Mouse (Mus musculus) forebrain, embryonic 16.5 days (tissue): ENCODE data around the gene Ppp1ca. TPM values are rescaled to one million over a fixed set of nuclear protein-coding genes. Genes with fewer than 3 reads are reported as not detected.

Source experiments
- ATAC-seq: fragments of 200-750 bp; cut with Nextera tagmentation; 2 replicates; pipeline ENCODE4 v1.8.0; 2017; ENCODE audit warnings: mild to moderate bottlenecking, moderate library complexity
- H3K27ac ChIP-seq: fragments of 300-500 bp; sonication (generic); 2 replicates; pipeline ENCODE4 v1.5.1; 2014; ENCODE audit warnings: low read length, control low read depth
- H3K27me3 ChIP-seq: fragments of 300-500 bp; sonication (generic); replicated peaks from 2 replicates; pipeline ENCODE4 v1.6.1; 2014; ENCODE audit warnings: low read length; ENCODE audit not compliant: control insufficient read depth, insufficient read depth
- H3K36me3 ChIP-seq: fragments of 300-500 bp; sonication (generic); 2 replicates; pipeline ENCODE4 v1.6.1; 2014; ENCODE audit not compliant: control insufficient read depth, insufficient read depth
- H3K4me1 ChIP-seq: fragments of 300-500 bp; sonication (generic); replicated peaks from 2 replicates; pipeline ENCODE4 v1.6.1; 2014; ENCODE audit warnings: low read length; ENCODE audit not compliant: control insufficient read depth, insufficient read depth
- H3K4me2 ChIP-seq: fragments of 300-500 bp; sonication (generic); 2 replicates; pipeline ENCODE4 v1.6.1; 2014; ENCODE audit warnings: mild to moderate bottlenecking, low read length, control low read depth
- H3K4me3 ChIP-seq: fragments of 300-500 bp; sonication (generic); replicated peaks from 2 replicates; pipeline ENCODE4 v1.5.1; 2014; ENCODE audit warnings: mild to moderate bottlenecking, low read length, control low read depth
- H3K9ac ChIP-seq: fragments of 300-500 bp; sonication (generic); replicated peaks from 2 replicates; pipeline ENCODE4 v1.6.1; 2014; ENCODE audit warnings: low read depth, low read length, control low read depth
- H3K9me3 ChIP-seq: fragments of 300-500 bp; sonication (generic); 2 replicates; pipeline ENCODE4 v1.6.1; 2016; ENCODE audit warnings: low read length; ENCODE audit not compliant: control insufficient read depth
- WGBS: fragments of 180-500 bp; shearing (Covaris S2); extraction: QIAGEN DNeasy Blood & Tissue Kit; methylation state at CpG from one replicate; pipeline ENCODE4 v1.1.7; 2014; 5-methylcytosine and 5-hydroxymethylcytosine counted together
- polyA plus RNA-seq: library from polyadenylated mRNA; unstranded; fragments of >200 nt; fragmentation: Nextera tagmentation; extraction: Ambion mirVana; gene quantifications from 2 replicates; pipeline ENCODE4 v1.2.1, GENCODE M21; 2015

Ppp1ca gene
- polyA plus RNA-seq, 1 experiment from 2014 or later = 551 TPM

GRCm38 (mm10) chr19:4202149-4202548, 10.3 kb downstream of the Ppp1ca start:
- H3K4me1 ChIP-seq = peaks cover 23% of the 10 kb centered on the region
- H3K4me3 ChIP-seq = peak overlapping the region; percentile 74
- no peaks in the 10 kb centered on the region for H3K9me3 ChIP-seq
- no peak overlapping the region for H3K27ac ChIP-seq
- H3K27me3 ChIP-seq = peaks cover 2% of the 10 kb centered on the region; the same call in 1 of the 2 replicates
- 0 out of 2 replicates have a peak, but pooled peaks have one; percentile 8 for ATAC-seq
- WGBS = 26% methylated on average over 7 of the region's 7 CpGs
- peak overlapping the region; percentile 82 for H3K4me2 ChIP-seq
- H3K9ac ChIP-seq = peak overlapping the region; percentile 67
- no peaks in the 10 kb centered on the region for H3K36me3 ChIP-seq

DNA sequence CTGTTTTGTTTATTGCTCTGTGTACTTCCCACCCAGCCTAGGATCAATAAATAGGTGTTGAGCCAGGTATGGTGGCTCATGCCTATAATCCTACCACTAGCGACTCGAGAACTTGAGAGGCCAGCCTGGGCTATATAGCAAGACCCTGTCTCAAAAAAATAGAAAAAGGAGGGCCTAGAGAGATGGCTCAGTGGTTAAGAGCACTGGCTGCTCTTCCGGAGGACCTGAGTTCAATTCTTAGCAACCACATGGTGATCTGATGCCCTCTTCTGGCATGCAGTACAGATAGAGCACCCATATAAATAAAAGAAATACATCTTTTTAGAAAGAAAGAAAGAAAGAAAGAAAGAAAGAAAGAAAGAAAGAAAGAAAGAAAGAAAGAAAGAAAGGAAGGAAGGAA, 11.3 kb downstream of the Ppp1ca start:
- 64% methylated on average over 3 of the region's 3 CpGs for WGBS
- ATAC-seq = no peak
- peaks cover 2% of the 10 kb centered on the region; the same call in 1 of the 2 replicates for H3K27me3 ChIP-seq
- no peaks in the 10 kb centered on the region for H3K36me3 ChIP-seq
- H3K27ac ChIP-seq = no peak overlapping the region
- no peak overlapping the region for H3K9ac ChIP-seq
- no peaks in the 10 kb centered on the region for H3K9me3 ChIP-seq
- peaks cover 23% of the 10 kb centered on the region for H3K4me1 ChIP-seq
- no peak overlapping the region for H3K4me3 ChIP-seq
- no peak overlapping the region for H3K4me2 ChIP-seq

DNA sequence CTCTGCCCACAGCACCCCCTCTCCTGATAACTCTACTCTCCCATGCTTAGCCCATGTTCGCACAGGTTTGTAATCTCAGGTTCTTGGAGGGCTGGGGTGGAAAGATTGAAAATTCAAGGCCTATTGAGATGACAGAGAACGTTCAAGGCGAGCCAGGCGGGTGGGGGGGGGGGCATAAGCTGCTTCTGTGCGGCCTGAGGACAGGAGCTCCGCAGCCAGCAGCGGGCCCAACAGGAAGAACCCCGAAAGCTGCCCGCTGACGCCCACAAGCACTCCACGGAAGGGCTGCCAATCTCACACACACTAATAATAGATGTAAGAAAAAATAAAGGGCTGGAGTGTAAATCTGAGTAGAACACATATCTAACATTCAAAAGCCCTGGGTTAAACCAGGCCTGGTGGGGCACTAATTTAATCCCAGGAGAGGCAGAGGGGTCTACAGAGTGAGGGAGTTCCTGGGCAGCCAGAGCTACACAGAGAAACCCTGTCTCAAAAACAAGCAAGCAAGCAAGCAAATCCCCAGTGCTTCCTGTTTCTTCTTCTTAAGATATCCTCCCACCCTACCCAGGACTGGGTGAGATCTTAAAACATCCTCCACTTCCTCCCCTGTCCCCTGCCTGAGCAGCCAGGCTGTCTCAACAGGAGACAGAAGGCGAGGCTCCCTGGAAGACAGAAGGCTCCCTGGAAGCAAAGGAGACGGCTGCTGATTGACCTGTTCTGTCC, 11.9 kb downstream of the Ppp1ca start:
- ATAC-seq = no peak
- Histone ChIP-seq H3K36me3 (no peaks in the 10 kb centered on the region), H3K4me1 (peaks cover 23% of the 10 kb centered on the region), H3K27ac (no peak overlapping the region), H3K9ac (no peak overlapping the region), H3K9me3 (no peaks in the 10 kb centered on the region), H3K27me3 (peaks cover 2% of the 10 kb centered on the region; the same call in 1 of the 2 replicates), H3K4me2 (no peak overlapping the region), H3K4me3 (no peak overlapping the region)
- WGBS = 62% methylated on average over 13 of the region's 13 CpGs

GRCm38 (mm10) chr19:4204889-4205288, 13.0 kb downstream of the Ppp1ca start:
- peaks cover 23% of the 10 kb centered on the region for H3K4me1 ChIP-seq
- 59% methylated on average over 4 of the region's 4 CpGs for WGBS
- H3K9me3 ChIP-seq = no peaks in the 10 kb centered on the region
- H3K4me2 ChIP-seq = no peak overlapping the region
- H3K4me3 ChIP-seq = no peak overlapping the region
- no peak overlapping the region for H3K9ac ChIP-seq
- peaks cover 2% of the 10 kb centered on the region; the same call in 1 of the 2 replicates for H3K27me3 ChIP-seq
- no peaks in the 10 kb centered on the region for H3K36me3 ChIP-seq
- H3K27ac ChIP-seq = no peak overlapping the region
- ATAC-seq = no peak

GRCm38 (mm10) chr19:4206971-4207370, 15.1 kb downstream of the Ppp1ca start:
- no peak for ATAC-seq
- peaks cover 6% of the 10 kb centered on the region for H3K4me1 ChIP-seq

GRCm38 (mm10) chr19:4208563-4208962, 16.7 kb downstream of the Ppp1ca start:
- no peak overlapping the region for H3K9ac ChIP-seq
- no peak overlapping the region for H3K4me2 ChIP-seq
- no peaks in the 10 kb centered on the region for H3K36me3 ChIP-seq
- ATAC-seq = no peak
- H3K27ac ChIP-seq = no peak overlapping the region
- peaks cover 10% of the 10 kb centered on the region for H3K27me3 ChIP-seq
- 77% methylated on average over 5 of the region's 5 CpGs for WGBS
- no peak overlapping the region for H3K4me3 ChIP-seq
- H3K4me1 ChIP-seq = no peaks in the 10 kb centered on the region
- no peaks in the 10 kb centered on the region for H3K9me3 ChIP-seq

More at GRCm38 (mm10) chr19:4206971-4207370, 15.1 kb downstream of the Ppp1ca start:
- Histone ChIP-seq H3K27ac (no peak overlapping the region), H3K4me3 (no peak overlapping the region), H3K9ac (no peak overlapping the region), H3K4me2 (no peak overlapping the region), H3K9me3 (no peaks in the 10 kb centered on the region), H3K36me3 (no peaks in the 10 kb centered on the region), H3K27me3 (peaks cover 2% of the 10 kb centered on the region; the same call in 1 of the 2 replicates)
- WGBS = 0% methylated on average over 2 of the region's 2 CpGs

DNA sequence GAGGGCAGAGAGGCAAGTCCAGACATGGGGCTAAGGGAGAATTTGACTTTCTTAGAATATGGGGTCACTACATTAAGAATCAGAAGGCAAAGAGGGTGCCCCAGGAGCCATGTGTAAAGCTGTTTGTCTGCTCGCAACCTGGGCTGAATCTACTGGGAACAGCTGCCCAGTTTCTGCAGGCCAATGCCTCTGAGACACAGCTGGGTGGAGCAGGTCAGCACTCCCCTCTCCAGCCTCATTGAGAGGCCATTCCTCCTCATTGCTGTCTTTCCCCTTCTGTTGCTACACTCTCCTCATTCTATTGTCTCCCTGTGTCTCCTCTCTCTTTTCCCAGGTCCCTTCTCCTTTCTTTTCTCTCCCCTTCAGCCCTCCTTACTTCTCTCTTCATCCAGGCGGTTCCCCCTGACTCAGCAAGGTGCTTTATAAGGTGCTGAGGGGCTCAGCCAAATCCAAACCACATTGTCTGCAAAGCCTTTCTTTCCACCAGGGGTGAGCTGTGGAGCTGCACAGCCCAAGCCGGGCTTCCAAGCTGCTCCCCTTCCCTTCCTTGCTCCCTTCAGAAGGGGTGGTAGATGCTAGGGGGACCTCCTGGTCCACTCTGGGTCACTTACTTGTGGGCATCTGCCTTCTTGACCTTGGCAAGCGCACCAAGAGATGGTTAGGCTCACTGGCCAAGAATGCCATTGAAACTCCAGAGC, 20.2 kb downstream of the Ppp1ca start:
- Histone ChIP-seq H3K27me3 (peaks cover 17% of the 10 kb centered on the region), H3K4me3 (no peak overlapping the region), H3K4me1 (peaks cover 17% of the 10 kb centered on the region), H3K9ac (no peak overlapping the region), H3K4me2 (no peak overlapping the region), H3K9me3 (no peaks in the 10 kb centered on the region), H3K27ac (no peak overlapping the region), H3K36me3 (no peaks in the 10 kb centered on the region)
- ATAC-seq = no peak
- 17% methylated on average over 4 of the region's 4 CpGs for WGBS

- Histone ChIP-seq H3K27ac (no peak overlapping the region), H3K4me1 (peaks cover 17% of the 10 kb centered on the region), H3K4me3 (no peak overlapping the region), H3K4me2 (no peak overlapping the region), H3K36me3 (no peaks in the 10 kb centered on the region), H3K9ac (no peak overlapping the region), H3K27me3 (peaks cover 20% of the 10 kb centered on the region), H3K9me3 (no peaks in the 10 kb centered on the region)
- 8% methylated on average over 9 of the region's 9 CpGs for WGBS
- no peak for ATAC-seq
Measured at GRCm38 (mm10) chr19:4213524-4213974, 21.7 kb downstream of the Ppp1ca start.

DNA sequence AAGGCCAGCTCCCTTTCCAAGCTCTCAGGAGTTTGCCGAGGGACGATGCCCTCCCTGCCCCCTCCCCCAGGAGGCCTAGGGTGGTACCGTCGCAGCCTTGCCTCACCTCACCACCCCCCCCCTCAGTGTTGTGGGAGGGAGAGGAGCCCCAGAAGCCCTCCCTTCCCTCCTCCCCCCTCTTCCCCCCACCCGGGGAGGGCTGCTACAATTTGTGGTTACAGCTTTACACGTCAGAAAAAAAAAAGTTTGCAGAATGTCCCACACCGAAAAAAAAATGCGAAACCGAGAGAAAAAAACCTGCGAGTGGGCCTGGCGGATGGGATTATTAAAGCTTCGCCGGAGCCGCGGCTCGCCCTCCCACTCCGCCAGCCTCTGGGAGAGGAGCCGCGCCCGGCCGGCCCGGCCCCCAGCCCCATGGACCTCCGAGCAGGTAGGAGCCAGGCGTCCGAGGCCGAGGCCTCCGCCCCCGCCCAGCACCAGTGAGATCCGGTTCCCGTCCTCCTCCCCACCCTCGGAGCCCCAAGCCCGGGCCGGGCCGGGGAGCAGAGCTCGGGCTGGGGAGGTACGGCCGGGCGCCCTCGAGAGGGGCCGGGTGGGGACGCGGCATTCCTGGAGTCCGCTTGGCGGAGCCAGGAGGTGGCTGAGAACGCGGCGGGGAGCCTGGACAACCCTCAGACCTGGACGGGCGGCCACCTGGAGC, 22.4 kb downstream of the Ppp1ca start, which contains the start of the genes Clcf1 and AC109138.7:
Clcf1 (plus strand) TSS at position 168 of the 700 bp plus-strand sequence.
AC109138.7 (plus strand) TSS at position 287 of the 700 bp plus-strand sequence.
- Histone ChIP-seq H3K9ac (peak within 1 kb of the TSS; percentile 30), H3K4me1 (peaks cover 17% of the 10 kb centered on the region), H3K4me2 (peak within 1 kb of the TSS; percentile 96), H3K27ac (no peak within 1 kb of the TSS), H3K36me3 (no peaks in the 10 kb centered on the region), H3K27me3 (peaks cover 20% of the 10 kb centered on the region), H3K4me3 (peak within 1 kb of the TSS; percentile 54), H3K9me3 (no peaks in the 10 kb centered on the region)
- peak; percentile 27; the same call in 1 of the 2 replicates for ATAC-seq
- under 1% methylated on average over 49 of the region's 49 CpGs for WGBS
